Mouse (Mus musculus) ovary, postnatal 10 days (tissue): ENCODE results near the gene Erf.
A peak's percentile ranks its signal among the peaks of the same experiment; 100 is the strongest.

Experiments
- DNase-seq: peaks from one replicate; pipeline ENCODE4 v3.0.0; 2022; ENCODE audit warnings: low spot score

The Erf gene

GRCm38 (mm10) chr7:25250141-25250972 is at the start of gene Erf:
Erf (minus strand) TSS chr7:25250761.
- DNase-seq = peak; percentile 94

GRCm38 (mm10) chr7:25297454-25298325 is 47.1 kb upstream of the Erf start, which contains the start of gene Pafah1b3:
Pafah1b3 (minus strand) TSS chr7:25297986.
- DNase-seq = peak; percentile 72

DNA sequence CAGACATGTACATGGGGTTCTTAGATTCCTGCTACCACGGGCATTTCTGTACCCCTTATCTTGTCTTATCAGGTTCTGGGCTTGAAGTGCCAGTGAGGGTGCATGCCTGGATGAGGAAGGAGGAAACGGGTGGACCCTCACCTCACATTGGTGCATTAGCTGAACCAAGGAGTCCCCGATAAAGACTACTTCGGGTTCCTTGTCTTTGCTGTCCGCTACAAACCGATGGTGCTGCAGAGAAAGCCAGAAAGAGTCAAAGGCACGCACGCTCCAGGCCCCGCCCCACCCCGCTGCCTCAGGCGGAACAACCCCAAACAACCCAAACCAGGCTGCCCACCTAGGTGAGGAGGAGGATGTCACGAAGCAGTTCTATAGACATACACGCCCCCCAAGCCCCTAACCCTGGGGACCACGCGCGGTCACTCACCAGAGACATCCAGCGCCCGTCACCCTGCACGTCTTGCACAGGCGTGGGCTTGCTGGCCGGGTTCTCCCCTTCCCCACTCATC is 46.4 kb upstream of the Erf start:
- DNase-seq = no peak

GRCm38 (mm10) chr7:25294960-25295722 is 44.6 kb upstream of the Erf start:
- DNase-seq = no peak

GRCm38 (mm10) chr7:25294495-25294894 is 43.9 kb upstream of the Erf start:
- DNase-seq = no peak

DNA sequence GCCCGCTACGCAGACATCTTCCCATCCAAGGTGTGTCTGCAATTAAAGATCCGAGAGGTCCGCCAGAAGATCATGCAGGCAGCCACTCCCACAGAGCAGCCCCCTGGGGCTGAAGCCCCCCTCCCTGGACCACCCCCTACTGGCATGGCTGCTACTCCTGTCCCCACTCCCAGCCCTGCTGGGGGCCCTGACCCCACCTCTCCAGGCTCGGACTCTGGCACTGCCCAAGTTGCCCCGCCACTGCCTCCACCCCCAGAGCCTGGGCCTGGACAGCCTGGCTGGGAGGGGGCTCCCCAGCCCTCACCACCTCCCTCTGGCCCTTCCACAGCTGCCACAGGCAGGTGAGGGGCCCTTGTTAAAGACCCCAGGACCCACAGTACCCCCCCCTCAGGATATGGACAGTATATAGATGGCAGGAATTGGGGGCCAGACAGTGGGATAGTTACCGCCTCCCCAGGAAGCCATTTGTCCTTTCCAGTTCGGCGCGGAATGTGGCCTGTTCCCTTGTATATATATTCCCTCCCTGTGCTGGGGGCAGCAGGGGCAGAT is 42.7 kb upstream of the Erf start:
- DNase-seq = no peak

GRCm38 (mm10) chr7:25292107-25292506 is 41.5 kb upstream of the Erf start:
- DNase-seq = no peak

GRCm38 (mm10) chr7:25290911-25291310 is 40.4 kb upstream of the Erf start:
- no peak for DNase-seq

DNA sequence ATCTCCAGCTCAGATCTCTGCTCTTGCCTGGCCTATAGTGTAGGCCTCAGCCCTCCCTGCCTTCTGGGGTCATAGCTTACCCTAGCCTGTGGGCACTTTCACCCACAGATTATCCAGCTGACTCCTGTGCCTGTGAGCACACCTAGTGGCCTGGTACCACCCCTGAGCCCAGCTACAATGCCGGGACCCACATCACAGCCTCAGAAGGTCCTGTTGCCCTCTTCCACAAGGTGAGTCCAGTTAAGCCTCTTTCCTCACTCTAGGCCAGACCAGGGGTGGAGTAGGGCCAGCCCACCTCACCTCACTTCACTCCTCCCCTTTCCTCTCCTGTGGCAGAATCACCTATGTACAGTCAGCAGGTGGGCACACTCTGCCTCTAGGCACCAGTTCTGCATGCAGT is 39.9 kb upstream of the Erf start:
- no peak for DNase-seq

DNA sequence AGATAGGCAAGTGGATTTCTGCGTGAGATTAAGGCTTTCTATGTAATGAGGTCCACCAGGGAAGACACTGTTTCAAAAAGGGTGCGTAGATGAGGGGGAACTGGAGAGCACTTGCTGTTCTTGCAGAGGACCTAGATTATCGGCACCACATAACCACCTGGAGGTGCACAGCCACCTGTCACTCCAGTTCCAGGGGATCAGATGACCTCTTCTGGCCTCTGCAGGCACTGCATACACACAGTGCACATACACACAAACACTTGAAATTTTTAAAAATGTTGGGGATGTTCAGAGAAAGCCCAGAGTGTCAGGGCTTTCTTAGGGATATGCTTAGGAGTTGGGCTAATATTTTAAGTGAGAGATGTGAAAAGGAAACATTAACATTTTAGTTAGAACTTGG is 39.4 kb upstream of the Erf start:
- DNase-seq = no peak

GRCm38 (mm10) chr7:25288721-25289120 is 38.2 kb upstream of the Erf start:
- no peak for DNase-seq

- DNase-seq = no peak
Observed at GRCm38 (mm10) chr7:25288011-25288410, 37.5 kb upstream of the Erf start.

- no peak for DNase-seq
Observed at GRCm38 (mm10) chr7:25286989-25287388, 36.4 kb upstream of the Erf start.

DNA sequence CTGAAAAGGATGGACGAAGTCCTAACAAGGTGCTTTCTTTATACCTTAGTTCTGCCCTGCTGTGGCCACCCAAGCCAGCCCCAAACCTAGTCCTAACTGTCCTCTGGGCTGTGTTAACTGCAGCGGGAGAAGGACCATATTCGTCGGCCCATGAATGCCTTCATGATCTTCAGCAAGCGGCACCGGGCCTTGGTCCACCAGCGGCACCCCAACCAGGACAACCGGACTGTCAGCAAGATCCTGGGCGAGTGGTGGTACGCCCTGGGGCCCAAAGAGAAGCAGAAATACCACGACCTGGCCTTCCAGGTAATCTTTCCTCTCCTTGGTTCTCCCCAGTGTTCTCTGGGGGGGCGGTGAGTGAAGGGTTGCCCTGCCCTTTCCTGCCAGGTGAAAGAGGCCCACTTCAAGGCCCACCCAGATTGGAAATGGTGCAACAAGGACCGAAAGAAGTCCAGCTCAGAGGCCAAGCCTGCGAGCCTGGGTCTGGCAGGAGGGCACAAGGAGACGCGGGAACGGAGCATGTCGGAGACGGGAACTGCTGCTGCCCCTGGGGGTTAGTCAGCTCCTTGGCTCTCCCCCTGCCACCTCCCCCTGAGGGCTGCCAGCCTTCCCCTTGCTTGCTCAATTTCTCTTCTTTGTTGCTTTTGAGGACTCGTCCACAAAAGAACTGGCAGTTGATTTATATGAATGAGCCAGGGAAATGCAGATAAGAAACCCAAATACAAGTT is 35.1 kb upstream of the Erf start:
- no peak for DNase-seq

GRCm38 (mm10) chr7:25284766-25285165 is 34.2 kb upstream of the Erf start:
- no peak for DNase-seq

DNA sequence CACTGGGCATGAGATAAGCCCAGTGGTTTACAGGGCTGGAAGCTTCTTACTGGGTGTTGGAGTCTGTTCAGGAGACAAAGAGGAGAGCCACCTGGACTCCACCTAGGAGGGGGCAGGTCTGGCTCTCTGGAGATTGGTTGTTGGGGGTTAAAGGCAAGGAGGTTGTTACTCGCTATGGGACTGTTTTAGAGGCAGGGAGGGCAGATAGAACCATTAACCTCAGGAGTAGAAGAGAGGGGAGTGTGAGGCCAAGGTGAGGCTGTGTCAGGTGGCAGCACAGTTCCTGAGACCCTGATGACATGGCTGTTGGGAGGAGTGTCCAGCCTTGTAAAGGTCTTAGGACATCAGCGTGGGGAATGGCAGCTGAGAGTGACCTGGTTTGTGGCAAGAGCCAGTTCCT is 33.6 kb upstream of the Erf start:
- no peak for DNase-seq

DNA sequence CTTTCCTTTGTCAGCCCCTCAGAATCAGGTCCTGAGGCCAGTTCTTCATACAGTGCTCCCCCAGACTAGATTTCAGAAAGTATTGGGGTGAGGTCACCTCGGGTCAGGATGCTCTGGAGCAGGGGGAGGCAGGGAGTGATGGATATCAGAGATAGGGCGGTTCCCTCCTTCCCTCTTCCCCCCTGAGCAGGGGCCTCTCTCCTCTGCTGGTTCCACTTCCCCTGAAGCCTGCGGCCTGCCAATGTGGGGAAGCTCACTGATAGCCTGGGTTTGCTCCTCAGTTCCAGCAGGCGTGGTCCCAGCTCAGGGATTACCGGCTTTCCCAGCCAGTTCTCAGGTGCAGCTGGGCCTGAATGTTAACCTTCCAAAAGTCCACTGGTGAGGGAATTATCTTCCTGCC is 33.1 kb upstream of the Erf start:
- DNase-seq = no peak

GRCm38 (mm10) chr7:25282731-25283211 is 32.2 kb upstream of the Erf start:
- DNase-seq = no peak

- peak; percentile 94 for DNase-seq
Observed at GRCm38 (mm10) chr7:25281734-25282601, 31.4 kb upstream of the Erf start.

- no peak for DNase-seq
Observed at GRCm38 (mm10) chr7:25281166-25281733, 30.7 kb upstream of the Erf start.
